In genomic region chr5:125122049-125122448, GRCm38 (mm10) we compare ENCODE assay signal across 19 mouse cellular contexts. TPM values are rescaled to one million over a fixed set of nuclear protein-coding genes. Genes with fewer than 3 reads are reported as not detected.
DNase-seq lines count a peak whose midpoint lies in the region; ATAC-seq and TF ChIP-seq lines count a peak whose summit lies in the region.
"Had no signal": no experiment of that assay in that cellular context is flagged by ENCODE, and none has a peak within 500 bp of the region (broad histone marks: within the 10 kb centered on the region; RNA-seq: fewer than 3 reads in every experiment).

No protein-coding gene starts in this region.

- H3K27me3 ChIP-seq in heart, embryonic 12.5 days (replicated peaks): no peaks in the 10 kb centered on the region
- no peaks in the 10 kb centered on the region for H3K27me3 ChIP-seq in G1E (ENCODE audit: insufficient read depth, low read length)
- H3K27me3 ChIP-seq: embryonic facial prominence, embryonic 13.5 days; megakaryocyte, embryonic 14.5 days had no signal

- H3K4me3 ChIP-seq in heart, embryonic 12.5 days: no peak overlapping the region
- H3K4me3 ChIP-seq in G1E (ENCODE audit: low read depth, low read length): peak overlapping the region; percentile 18; the same call in 1 of the 2 replicates
- H3K4me3 ChIP-seq: embryonic facial prominence, embryonic 13.5 days; left cerebral cortex, adult 2 months; megakaryocyte, embryonic 14.5 days had no signal

- H3K9me3 ChIP-seq in heart, embryonic 12.5 days (replicated peaks): no peaks in the 10 kb centered on the region
- peaks cover 97% of the 10 kb centered on the region for H3K9me3 ChIP-seq in G1E (replicated peaks)
- H3K9me3 ChIP-seq: embryonic facial prominence, embryonic 13.5 days; megakaryocyte, embryonic 14.5 days had no signal

- peaks cover 41% of the 10 kb centered on the region for H3K36me3 ChIP-seq in heart, embryonic 12.5 days
- no peaks in the 10 kb centered on the region for H3K36me3 ChIP-seq in G1E (replicated peaks)

- no peak overlapping the region for H3K27ac ChIP-seq in heart, embryonic 12.5 days (ENCODE audit: poor library complexity, severe bottlenecking)
- H3K27ac ChIP-seq: embryonic facial prominence, embryonic 13.5 days; left cerebral cortex, adult 2 months; stomach, postnatal 0 days had no signal

- no peak for TF ChIP-seq CTCF in G1E (IDR thresholded peaks at IDR 0.05; ENCODE audit: low read depth, low read length)

- no peak for ATAC-seq in heart, embryonic 12.5 days (ENCODE audit: insufficient number of reproducible peaks, low FRiP score)
- no peak for ATAC-seq in G1E (ENCODE audit: extremely low read depth, insufficient number of reproducible peaks, low FRiP score, poor library complexity, severe bottlenecking)
- ATAC-seq: inflammation-experienced regulatory T-cells, adult 6 months; midbrain, embryonic 16.5 days had no signal

- no peak overlapping the region for H3K4me2 ChIP-seq in heart, embryonic 12.5 days
- H3K4me2 ChIP-seq: embryonic facial prominence, embryonic 13.5 days had no signal

- H3K9ac ChIP-seq in heart, embryonic 12.5 days: no peak overlapping the region
- H3K9ac ChIP-seq: embryonic facial prominence, embryonic 13.5 days had no signal

- 77% methylated on average over 7 of the region's 7 CpGs for WGBS in heart, embryonic 12.5 days

- peak; percentile 71 for DNase-seq in cerebellum, adult 9-11 months
- DNase-seq in cerebellum, adult 11 months: no peak
- peak; percentile 41 for DNase-seq in heart, adult 8-10 months (ENCODE audit: low spot score)
- no peak for DNase-seq in G1E (ENCODE audit: low spot score)
- peak; percentile 58 to 64 for DNase-seq in adrenal gland, postnatal 36 days
- no peak for DNase-seq in layer of hippocampus, postnatal 10 days (ENCODE audit: low spot score in 2 of 2)
- DNase-seq: heart, adult 11 months; kidney, postnatal 25 days; left cerebral cortex, postnatal 4 days; liver; lung, adult 18-20 months; right cerebral cortex, adult 18-20 months had no signal

- H3K4me1 ChIP-seq in heart, embryonic 12.5 days (replicated peaks): peaks cover 56% of the 10 kb centered on the region
- H3K4me1 ChIP-seq in G1E (ENCODE audit: insufficient read depth, low read depth, low read length): no peaks in the 10 kb centered on the region

RNA-seq across cellular contexts. Expression of gene Ncor2, which starts 57.0 kb away (rescaled TPM):
- total RNA-seq in heart, adult 8-10 months (2022): 10 to 100 TPM; 81.6 to 92.4 (median 84.5) TPM
- 17.0 and 18.6 TPM in 2 replicates for polyA plus RNA-seq in heart, embryonic 12.5 days (2016; fragmentation: Nextera tagmentation; extraction: Ambion mirVana)
- total RNA-seq in G1E (2014; fragmentation: Nextera tagmentation): not detected in 2 replicates
- total RNA-seq in G1E (2017): not detected in 2 replicates
- 0.09 and 0.10 TPM in 2 replicates for polyA plus RNA-seq in G1E (2012)
- total RNA-seq in adrenal gland, postnatal 36 days (2021): 100 to 1,000 TPM; 217 to 310 TPM
- 100 to 1,000 TPM; 171 to 187 TPM for total RNA-seq in layer of hippocampus, postnatal 10 days (2021)

Comparison
In these comparisons a context has a peak if more than half of its experiments do, and no peak if none do; other contexts are left out.
1. DNase-seq: peak in cerebellum, adult 9-11 months (single experiment), heart, adult 8-10 months (single experiment) and adrenal gland, postnatal 36 days (2 of 2); none in cerebellum, adult 11 months (single experiment), G1E (single experiment) and layer of hippocampus, postnatal 10 days (0 of 2).
2. RNA of gene Ncor2, which starts 57.0 kb away (total RNA-seq): 217 to 310 TPM in adrenal gland, postnatal 36 days, 171 to 187 TPM in layer of hippocampus, postnatal 10 days and 81.6 to 92.4 TPM in heart, adult 8-10 months; not detected in G1E; every median in the first group is over 10 times any median in the second.